Mouse (Mus musculus): ENCODE data around the gene Cdh22.

DNA sequence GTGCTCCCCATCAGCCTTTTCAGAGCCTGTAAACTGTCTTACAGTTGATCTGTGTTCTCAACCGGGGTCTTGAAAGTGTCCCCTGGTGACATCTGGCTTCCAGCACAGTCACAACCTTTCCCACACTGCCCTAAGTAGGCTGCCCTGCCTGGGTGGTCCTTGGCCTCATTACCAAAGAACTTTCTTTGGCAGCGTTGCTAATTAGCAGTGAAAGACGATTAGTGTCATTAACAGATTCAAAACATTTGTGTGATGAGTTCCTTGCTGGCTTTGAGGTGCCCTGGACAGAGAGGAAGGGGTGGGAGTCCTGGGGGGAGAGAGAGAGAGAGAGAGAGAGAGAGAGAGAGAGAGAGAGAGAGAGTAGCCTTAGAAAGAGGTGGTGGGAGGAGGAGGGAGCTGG, 14.3 kb upstream of the Cdh22 start:
- TF ChIP-seq CTCF (IDR thresholded peaks at IDR 0.05; ENCODE audit: borderline replicate concordance, extremely low read depth, insufficient read depth, insufficient read length) (no peak), POLR2A (IDR thresholded peaks at IDR 0.05; ENCODE audit: borderline replicate concordance, extremely low read depth, insufficient read depth, insufficient read length, poor library complexity, severe bottlenecking) (no peak)

Data from brain, embryonic 14.5 days (tissue).